Mouse (Mus musculus) heart, postnatal 14 days (tissue): ENCODE measurements at regions not wholly inside any gene's neighbourhood (a gene's known extent, or its start where the extent isn't known, plus 50 kb on each side); places are given as distances from the start of the nearest gene placed in this dataset.

Source experiments
- DNase-seq, 2 experiments: peaks; one replicate each; pipeline ENCODE4 v3.0.0; 2021 to 2022
- intact Hi-C: fragments of 180-260 bp; cut with DNase I; formaldehyde crosslinking; loops from one replicate; pipeline ENCODE4 v1.15.1; 2025

- DNase-seq: no peak
- intact Hi-C loops: no loop called here
These were observed 59.9 kb upstream of the Oxgr1 start for GRCm38 (mm10) chr14:120102010-120102748.

DNA sequence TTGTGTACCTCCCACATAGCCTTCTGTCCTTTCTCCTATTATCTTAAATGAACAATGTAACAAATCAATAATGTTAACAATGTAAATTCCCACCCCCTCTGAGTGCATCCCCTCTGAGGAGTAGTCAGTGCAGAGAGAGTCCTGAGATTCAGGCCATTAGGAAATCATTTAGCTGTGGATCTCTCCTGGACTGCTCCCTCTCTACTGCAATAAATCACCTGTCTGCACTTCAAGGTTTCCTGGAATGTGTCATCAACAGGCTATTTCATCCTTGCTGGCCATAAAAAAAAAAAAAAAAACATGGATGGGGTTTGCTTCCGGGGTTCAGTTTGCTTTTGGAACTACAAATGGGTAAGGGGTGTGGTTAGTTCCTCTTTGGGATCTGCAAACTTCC lies 60.5 kb upstream of the Oxgr1 start:
- no peak for DNase-seq
- intact Hi-C loops: no loop called here

- intact Hi-C loops: no loop called here
- DNase-seq: no peak
These were observed 67.6 kb upstream of the Oxgr1 start for GRCm38 (mm10) chr14:120109846-120110245.

- intact Hi-C loops: no loop called here
- no peak for DNase-seq
These were observed 71.1 kb upstream of the Oxgr1 start for GRCm38 (mm10) chr14:120113316-120113715.

GRCm38 (mm10) chr14:120118582-120118981 lies 76.3 kb upstream of the Oxgr1 start:
- intact Hi-C loops: no loop called here
- no peak for DNase-seq

DNA sequence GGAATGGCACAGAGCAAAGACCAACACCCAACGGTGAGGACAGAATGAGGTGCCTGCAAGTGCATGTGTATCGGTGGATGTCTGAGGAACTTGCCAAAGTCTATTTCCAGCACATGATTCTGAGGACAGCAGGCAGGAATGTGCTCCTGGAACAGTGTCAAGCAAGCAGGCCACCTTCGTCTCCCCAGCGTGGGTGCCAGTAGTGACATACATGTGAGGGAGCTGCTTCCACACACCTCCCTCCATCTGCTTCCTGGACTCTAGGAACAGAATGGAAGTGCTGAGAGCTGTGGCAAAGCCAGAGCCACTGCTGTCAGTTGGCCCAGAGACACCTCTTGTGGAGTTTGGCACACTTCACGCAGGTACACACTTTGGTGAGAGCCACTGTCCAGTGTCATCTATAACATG lies 76.9 kb upstream of the Oxgr1 start:
- intact Hi-C loops: no loop called here
- peak; percentile 40 to 75 for DNase-seq

DNA sequence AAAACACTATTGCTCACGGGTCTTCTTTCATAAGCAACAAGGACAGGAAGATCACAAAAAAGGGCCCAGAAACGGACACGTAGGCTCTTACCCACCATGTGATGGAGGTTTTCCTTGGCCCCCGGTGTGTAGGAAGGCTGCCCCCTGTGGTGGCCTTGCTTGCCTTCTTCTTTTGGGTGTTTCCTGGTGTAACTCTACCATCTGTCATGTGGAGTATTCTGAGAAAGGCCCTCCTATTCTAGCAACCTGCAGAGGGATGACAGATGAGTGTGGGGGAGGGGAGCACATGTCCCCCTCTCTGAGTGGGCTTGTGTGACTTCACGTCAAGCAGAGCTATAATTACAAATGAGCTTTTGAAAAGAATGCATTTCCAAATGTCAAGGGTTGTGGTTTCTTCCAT lies 77.3 kb upstream of the Oxgr1 start:
- intact Hi-C loops: no loop called here
- DNase-seq: no peak

DNA sequence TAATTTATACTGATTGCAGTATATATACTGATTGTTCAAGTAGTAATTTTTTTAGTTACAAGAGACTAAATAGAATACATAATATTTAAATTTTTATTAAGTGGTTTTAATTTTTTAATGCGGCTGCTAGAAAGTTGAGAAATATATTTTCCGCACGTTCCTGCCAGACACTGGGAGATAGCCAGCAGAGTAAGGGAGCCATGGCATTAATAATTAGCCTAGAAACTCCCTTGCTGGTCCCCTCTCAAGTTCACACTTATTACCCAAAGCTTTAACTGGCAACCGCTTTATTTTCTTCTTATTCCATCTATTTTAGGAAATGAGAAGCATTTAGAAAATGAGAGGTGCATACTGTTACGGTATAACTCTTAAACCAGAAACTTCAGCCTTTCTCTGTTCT lies 78.0 kb upstream of the Oxgr1 start:
- intact Hi-C loops: loop anchor here (5.0 kb wide), 1 partner anchor 33 kb away; no protein-coding TSS in a partner anchor
- no peak for DNase-seq

DNA sequence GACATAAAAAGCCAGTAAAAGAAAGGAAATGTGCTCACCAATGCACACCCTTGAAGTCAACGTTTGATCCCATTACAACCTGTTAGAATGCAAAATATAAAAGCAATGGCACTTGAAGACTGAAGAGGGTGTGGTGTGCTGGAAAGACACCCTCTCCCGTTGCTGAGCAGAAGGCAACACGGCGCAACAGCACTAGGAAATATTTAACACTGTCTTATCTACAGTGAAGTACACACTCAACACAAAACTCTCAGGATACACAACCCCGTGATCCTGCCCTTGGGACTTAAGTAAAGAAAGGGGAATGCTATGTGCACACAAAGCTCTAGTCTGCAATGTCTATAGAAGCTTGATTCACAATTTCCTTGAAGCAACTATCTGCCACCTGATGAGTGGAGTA lies 83.1 kb upstream of the Oxgr1 start:
- no peak for DNase-seq
- intact Hi-C loops: no loop called here

- intact Hi-C loops: no loop called here
These were observed 85.2 kb upstream of the Oxgr1 start for GRCm38 (mm10) chr14:120127481-120127880.

DNA sequence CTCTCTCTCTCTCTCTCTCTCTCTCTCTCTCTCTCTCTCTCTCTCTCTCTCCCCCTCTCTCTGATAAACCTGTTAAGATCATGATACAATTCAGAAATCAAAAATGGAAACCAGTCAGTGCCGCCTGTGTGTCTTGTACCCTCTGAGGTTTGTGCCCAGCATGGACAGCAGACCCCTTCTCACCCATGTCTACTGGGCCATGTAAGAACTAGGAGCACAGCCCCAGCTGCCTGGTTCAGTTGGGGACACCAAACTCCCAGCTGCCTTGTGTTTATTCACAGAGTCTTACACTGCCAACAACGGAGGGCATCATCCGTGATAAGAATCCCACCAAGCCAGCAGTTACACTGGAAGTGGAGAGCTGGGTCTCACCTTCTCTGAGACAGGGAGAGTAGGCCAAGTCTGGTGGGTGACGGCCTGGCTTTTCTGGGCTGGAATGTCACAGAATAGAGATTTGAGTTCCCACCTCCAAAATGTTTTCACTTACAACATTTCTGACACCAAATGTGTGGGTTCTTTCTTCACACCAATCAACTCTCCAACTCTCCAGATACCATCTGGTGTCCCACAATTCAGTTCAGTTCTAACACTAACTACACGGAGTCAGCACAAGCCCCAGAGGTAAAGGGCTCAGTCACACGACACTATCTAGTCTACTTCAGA lies 92.2 kb upstream of the Oxgr1 start:
- no peak for DNase-seq
- intact Hi-C loops: loop anchor here (5.0 kb wide), 2 partner anchors 57 to 343 kb away; partner anchors contain the start of gene Rap2a

More at GRCm38 (mm10) chr14:120127481-120127880, 85.2 kb upstream of the Oxgr1 start:
- DNase-seq: no peak

DNA sequence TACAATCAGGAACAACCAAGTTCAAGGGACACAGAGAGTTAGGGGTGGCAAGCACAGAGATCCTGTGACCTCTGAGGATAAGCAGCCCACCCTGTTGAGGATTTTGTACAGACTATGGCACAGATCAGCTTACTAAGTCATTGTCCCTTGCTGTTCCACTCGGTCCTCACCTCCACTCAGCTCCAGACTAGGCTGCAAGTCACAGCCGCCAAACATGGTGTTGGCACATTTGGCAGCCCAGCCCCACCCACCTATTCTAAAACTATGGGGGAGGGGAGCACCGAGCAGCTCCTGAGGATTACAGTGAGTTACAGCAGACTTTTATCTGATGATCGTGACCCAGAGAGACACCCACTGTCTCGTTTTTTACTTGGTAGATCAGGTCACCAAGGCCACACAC lies 93.0 kb upstream of the Oxgr1 start:
- no peak for DNase-seq

DNA sequence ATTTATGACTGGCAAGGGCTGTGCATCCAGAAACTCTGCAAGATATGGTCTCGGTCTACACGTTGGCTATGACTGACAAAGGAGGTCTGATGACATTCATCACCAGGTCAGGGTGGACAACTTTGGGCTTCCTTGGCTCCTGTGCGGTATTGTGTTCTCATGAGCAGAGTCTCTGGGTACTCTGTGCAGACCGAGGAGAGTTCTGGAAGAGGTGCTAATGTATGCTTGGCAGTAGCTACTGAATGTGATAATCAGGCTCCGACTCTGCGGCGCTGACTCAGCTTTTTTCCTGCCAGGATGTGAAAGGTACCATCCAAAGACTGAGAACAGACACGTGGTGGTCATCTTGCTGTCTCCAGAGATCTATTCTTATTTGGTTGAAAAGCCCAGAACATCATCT lies 94.5 kb upstream of the Oxgr1 start:
- DNase-seq: peak; percentile 29 to 47
- intact Hi-C loops: loop anchor here (5.0 kb wide), 2 partner anchors 59 to 341 kb away; partner anchors contain the start of gene Rap2a

More for the DNA sequence above, 93.0 kb upstream of the Oxgr1 start:
- intact Hi-C loops: loop anchor here (5.0 kb wide), 2 partner anchors 58 to 342 kb away; partner anchors contain the start of gene Rap2a

- intact Hi-C loops: loop anchor here (1.0 to 5.0 kb wide), 5 partner anchors 60 to 523 kb away; partner anchors contain the start of gene Rap2a
- DNase-seq: peak; percentile 97 to 99
These were observed 95.5 kb upstream of the Oxgr1 start for GRCm38 (mm10) chr14:120137680-120138136.

DNA sequence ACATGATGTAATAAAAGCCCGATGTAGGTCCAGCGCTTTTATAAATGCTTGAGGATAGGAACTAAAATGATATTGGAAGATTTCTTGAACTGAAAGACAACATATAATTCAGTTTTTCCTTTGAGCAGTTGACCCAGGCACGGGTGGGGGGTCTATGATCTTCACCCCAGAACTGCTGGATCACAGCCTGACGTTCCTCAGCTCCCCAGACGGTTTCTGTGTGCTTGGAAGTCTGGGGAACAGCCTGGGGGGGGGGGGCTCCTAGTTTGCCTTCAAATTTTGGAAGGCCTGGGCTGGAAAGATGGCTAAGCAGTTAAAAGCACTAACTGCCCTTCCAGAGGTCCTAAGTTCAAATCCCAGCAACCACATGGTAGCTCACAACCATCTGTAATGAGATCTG lies 96.3 kb upstream of the Oxgr1 start:
- DNase-seq: no peak
- intact Hi-C loops: loop anchor here (1.0 to 5.0 kb wide), 5 partner anchors 61 to 522 kb away; partner anchors contain the start of gene Rap2a

- DNase-seq: no peak
- intact Hi-C loops: loop anchor here (2.0 to 5.0 kb wide), 4 partner anchors 62 to 338 kb away; partner anchors contain the start of gene Rap2a
These were observed 97.0 kb upstream of the Oxgr1 start for GRCm38 (mm10) chr14:120139256-120139655.

- intact Hi-C loops: loop anchor here (2.0 to 5.0 kb wide), 4 partner anchors 62 to 338 kb away; partner anchors contain the start of gene Rap2a
- DNase-seq: no peak
These were observed 97.4 kb upstream of the Oxgr1 start for GRCm38 (mm10) chr14:120139671-120140071.

- intact Hi-C loops: no loop called here
- no peak for DNase-seq
These were observed 98.0 kb upstream of the Oxgr1 start for GRCm38 (mm10) chr14:120140211-120140610.

DNA sequence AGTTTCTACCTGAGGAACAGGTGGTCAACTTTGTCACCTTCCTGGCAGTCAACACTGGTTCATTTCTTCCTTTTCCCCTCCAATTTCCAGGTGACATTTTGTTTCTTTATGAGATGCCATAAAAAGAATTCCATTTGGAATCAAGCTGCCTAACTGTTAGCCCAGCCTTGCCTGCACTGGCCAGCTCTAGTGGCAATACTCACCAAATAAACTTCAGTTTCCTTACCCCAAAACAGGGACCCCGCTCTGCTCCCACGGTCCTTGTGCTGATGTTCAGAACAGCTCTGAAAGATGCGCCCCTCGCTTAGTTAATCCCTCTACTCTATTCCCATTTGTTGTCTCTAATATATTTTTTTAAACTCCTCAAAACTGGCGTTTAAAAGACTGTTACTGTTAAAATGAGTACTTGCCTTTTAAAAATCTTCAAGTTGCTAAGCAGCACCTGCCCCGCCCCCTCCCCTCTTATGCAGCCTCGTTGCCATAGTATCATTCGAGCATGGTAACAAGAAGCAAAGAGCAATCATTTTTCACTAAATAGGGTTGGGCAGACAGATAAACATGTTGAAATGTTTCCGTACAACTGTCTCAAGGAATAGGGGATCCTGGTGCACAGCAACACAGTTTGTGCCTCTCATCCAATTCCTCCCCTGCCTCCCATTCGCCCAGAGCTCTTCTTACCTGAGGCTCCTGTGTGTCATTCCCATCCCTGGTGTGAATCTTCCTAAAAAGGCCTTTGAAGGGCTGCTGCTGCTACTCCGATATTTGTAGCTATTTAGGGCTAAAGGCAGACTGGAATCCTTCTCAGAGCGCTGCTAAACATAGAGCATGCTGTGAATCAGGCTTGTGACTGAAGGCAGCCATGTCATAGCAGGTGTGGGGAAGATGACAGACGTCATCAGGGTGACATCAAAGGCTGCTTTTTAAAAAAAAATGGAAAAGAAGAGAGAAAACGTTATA lies 98.8 kb upstream of the Oxgr1 start:
- intact Hi-C loops: no loop called here
- no peak for DNase-seq

DNA sequence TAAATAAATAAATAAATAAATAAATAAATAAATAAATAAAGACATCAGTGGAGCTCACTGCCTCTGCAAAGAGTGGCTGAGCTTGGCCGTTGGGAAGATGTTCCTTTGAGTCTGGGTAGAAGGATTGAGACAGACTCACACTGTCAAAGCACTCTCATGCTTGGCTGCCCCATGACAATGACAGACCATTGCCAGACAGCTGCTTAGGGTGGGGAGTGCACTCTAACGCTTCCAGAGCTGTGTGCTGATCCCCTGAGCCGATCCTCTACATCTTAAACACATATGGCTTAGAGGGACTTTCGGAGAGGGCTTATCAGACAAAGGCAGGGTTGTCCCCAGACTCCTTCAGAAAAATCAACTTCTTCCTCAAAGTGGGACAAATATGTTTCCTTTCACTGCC lies 100.0 kb upstream of the Oxgr1 start:
- no peak for DNase-seq
- intact Hi-C loops: no loop called here
